Mouse (Mus musculus): ENCODE data around the gene Tpst2. TPM values are rescaled to one million over a fixed set of nuclear protein-coding genes. Genes with fewer than 3 reads are reported as not detected.
A peak's percentile ranks its signal among the peaks of the same experiment; 100 is the strongest.

Gene Tpst2
- total RNA-seq, 2 experiments from 2014 or later = 47.1 to 50.0 TPM

- no peak for DNase-seq
Observed at GRCm38 (mm10) chr5:112327854-112328253, 51.4 kb downstream of the Tpst2 start.

GRCm38 (mm10) chr5:112329805-112330564, 53.5 kb downstream of the Tpst2 start:
- no peak for DNase-seq

GRCm38 (mm10) chr5:112335473-112335872, 59.0 kb downstream of the Tpst2 start:
- DNase-seq = peak; percentile 51 to 66

GRCm38 (mm10) chr5:112337004-112337403, 60.5 kb downstream of the Tpst2 start:
- no peak for DNase-seq

GRCm38 (mm10) chr5:112339215-112339614, 62.7 kb downstream of the Tpst2 start:
- no peak for DNase-seq

GRCm38 (mm10) chr5:112342463-112343204, 66.1 kb downstream of the Tpst2 start, which contains the start of the genes Srrd and Hps4:
Gene Srrd (minus strand): TSS chr5:112343040.
Gene Hps4 (plus strand): TSS chr5:112343083.
- DNase-seq = peak; percentile 85 to 88

- no peak for DNase-seq
Observed at GRCm38 (mm10) chr5:112343205-112343595, 66.7 kb downstream of the Tpst2 start.

- no peak for DNase-seq
Observed at GRCm38 (mm10) chr5:112344092-112344960, 67.8 kb downstream of the Tpst2 start.

- DNase-seq = peak in 1 of 2 experiments; percentile 45
Observed at GRCm38 (mm10) chr5:112346211-112346965, 69.9 kb downstream of the Tpst2 start.

- DNase-seq = no peak
Observed at GRCm38 (mm10) chr5:112349169-112349568, 72.7 kb downstream of the Tpst2 start.

- peak in 1 of 2 experiments; percentile 43 for DNase-seq
Observed at GRCm38 (mm10) chr5:112355493-112355892, 79.0 kb downstream of the Tpst2 start.

GRCm38 (mm10) chr5:112355910-112356309, 79.4 kb downstream of the Tpst2 start, which contains the start of gene Gm6583:
Gene Gm6583 (minus strand): TSS chr5:112356033.
- DNase-seq = no peak

- peak in 1 of 2 experiments; percentile 47 for DNase-seq
Observed at GRCm38 (mm10) chr5:112356322-112356721, 79.8 kb downstream of the Tpst2 start.

- DNase-seq = no peak
Observed at GRCm38 (mm10) chr5:112359520-112359919, 83.0 kb downstream of the Tpst2 start.

GRCm38 (mm10) chr5:112360077-112360476, 83.6 kb downstream of the Tpst2 start:
- no peak for DNase-seq

GRCm38 (mm10) chr5:112364184-112364797, 87.8 kb downstream of the Tpst2 start:
- no peak for DNase-seq

All from heart, adult 18-20 months (tissue).